Mouse (Mus musculus) forebrain, embryonic 14.5 days (tissue): ENCODE results near the gene C2cd5. TPM values are rescaled to one million over a fixed set of nuclear protein-coding genes. Genes with fewer than 3 reads are reported as not detected.

ENCODE experiments used
- ATAC-seq: fragments of 200-750 bp; cut with Nextera tagmentation; 2 replicates; pipeline ENCODE4 v1.8.0; 2017; ENCODE audit warnings: mild to moderate bottlenecking, moderate library complexity
- DNase-seq: peaks from one replicate; pipeline ENCODE4 v3.0.0-alpha.2; 2015; ENCODE audit warnings: low spot score
- H3K27ac ChIP-seq: fragments of 300-500 bp; sonication (generic); 2 replicates; pipeline ENCODE4 v1.5.1; 2014; ENCODE audit warnings: low read depth, mild to moderate bottlenecking, control low read depth, low read length, moderate library complexity
- H3K27me3 ChIP-seq: fragments of 300-500 bp; sonication (generic); replicated peaks from 2 replicates; pipeline ENCODE4 v1.6.1; 2014; ENCODE audit warnings: low read length, control low read depth, mixed read lengths; ENCODE audit not compliant: control insufficient read depth, insufficient read depth
- H3K36me3 ChIP-seq: fragments of 300-500 bp; sonication (generic); 2 replicates; pipeline ENCODE4 v1.6.1; 2014; ENCODE audit warnings: low read length, control low read depth; ENCODE audit not compliant: control insufficient read depth, insufficient read depth
- H3K4me1 ChIP-seq: fragments of 300-500 bp; sonication (generic); 2 replicates; pipeline ENCODE4 v1.6.1; 2014; ENCODE audit warnings: antibody characterized with exemption, low read length, control low read depth; ENCODE audit not compliant: control insufficient read depth, insufficient read depth
- H3K4me2 ChIP-seq: fragments of 300-500 bp; sonication (generic); 2 replicates; pipeline ENCODE4 v1.6.1; 2014; ENCODE audit warnings: mild to moderate bottlenecking, control low read depth, low read length
- H3K4me3 ChIP-seq: fragments of 300-500 bp; sonication (generic); 2 replicates; pipeline ENCODE4 v1.5.1; 2014; ENCODE audit warnings: low read depth, low read length, control low read depth
- H3K9ac ChIP-seq: fragments of 300-500 bp; sonication (generic); 2 replicates; pipeline ENCODE4 v1.6.1; 2014; ENCODE audit warnings: mild to moderate bottlenecking, low read length, control low read depth, moderate library complexity
- H3K9me3 ChIP-seq: fragments of 300-500 bp; sonication (generic); replicated peaks from 2 replicates; pipeline ENCODE4 v1.6.1; 2016; ENCODE audit warnings: low read length, control low read depth, mixed read lengths; ENCODE audit not compliant: control insufficient read depth
- WGBS: fragments of 180-500 bp; shearing (Covaris S2); extraction: QIAGEN DNeasy Blood & Tissue Kit; methylation state at CpG from one replicate; pipeline ENCODE4 v1.1.7; 2014; 5-methylcytosine and 5-hydroxymethylcytosine counted together
- polyA plus RNA-seq: library from polyadenylated mRNA; unstranded; fragments of >200 nt; fragmentation: Nextera tagmentation; extraction: Ambion mirVana; gene quantifications from 2 replicates; pipeline ENCODE4 v1.2.1, GENCODE M21; 2014

Gene C2cd5
- polyA plus RNA-seq, 1 experiment from 2014 or later = 23.3 TPM

DNA sequence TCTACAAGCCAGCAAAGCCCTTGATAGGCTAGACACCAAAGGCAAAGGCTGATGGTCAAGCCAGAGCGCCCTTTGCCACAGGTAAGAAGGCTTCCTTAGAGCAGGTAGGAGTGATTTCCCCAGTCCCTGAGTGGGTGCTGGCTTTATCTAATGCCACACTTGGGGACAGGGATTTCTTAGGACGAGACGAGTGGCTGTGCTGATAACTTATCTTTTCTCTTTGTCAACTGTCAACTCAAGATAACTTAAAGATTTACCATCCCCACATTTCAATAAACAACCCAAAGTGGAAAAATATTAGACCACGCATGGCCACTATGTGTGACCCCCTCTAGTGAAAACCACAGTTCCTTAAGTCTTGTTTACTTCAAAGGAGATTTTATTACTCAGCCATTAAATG, 7.1 kb downstream of the C2cd5 start:
- Histone ChIP-seq H3K4me3 (no peak overlapping the region), H3K4me2 (no peak overlapping the region), H3K27me3 (no peaks in the 10 kb centered on the region), H3K9me3 (no peaks in the 10 kb centered on the region), H3K4me1 (peaks cover under 1% of the 10 kb centered on the region), H3K27ac (no peak overlapping the region), H3K36me3 (peaks cover 44% of the 10 kb centered on the region), H3K9ac (no peak overlapping the region)
- WGBS = 93% methylated on average over 4 of the region's 4 CpGs
- DNase-seq = no peak
- ATAC-seq = no peak

- 98% methylated on average over 6 of the region's 6 CpGs for WGBS
- DNase-seq = no peak
- Histone ChIP-seq H3K4me2 (no peak overlapping the region), H3K27ac (no peak overlapping the region), H3K27me3 (no peaks in the 10 kb centered on the region), H3K4me1 (no peaks in the 10 kb centered on the region), H3K4me3 (no peak overlapping the region), H3K9me3 (no peaks in the 10 kb centered on the region), H3K9ac (no peak overlapping the region), H3K36me3 (peaks cover 51% of the 10 kb centered on the region)
- ATAC-seq = no peak
These were observed 8.9 kb downstream of the C2cd5 start for GRCm38 (mm10) chr6:143091076-143091475.

- no peak overlapping the region for H3K4me3 ChIP-seq
- H3K36me3 ChIP-seq = peaks cover 75% of the 10 kb centered on the region
- WGBS = 91% methylated on average over 4 of the region's 4 CpGs
- no peak overlapping the region for H3K27ac ChIP-seq
- H3K4me2 ChIP-seq = no peak overlapping the region
- H3K4me1 ChIP-seq = no peaks in the 10 kb centered on the region
- no peaks in the 10 kb centered on the region for H3K27me3 ChIP-seq
- ATAC-seq (no peak), DNase-seq (no peak)
- H3K9me3 ChIP-seq = no peaks in the 10 kb centered on the region
- no peak overlapping the region for H3K9ac ChIP-seq
These were observed 12.6 kb downstream of the C2cd5 start for GRCm38 (mm10) chr6:143087332-143087731.

DNA sequence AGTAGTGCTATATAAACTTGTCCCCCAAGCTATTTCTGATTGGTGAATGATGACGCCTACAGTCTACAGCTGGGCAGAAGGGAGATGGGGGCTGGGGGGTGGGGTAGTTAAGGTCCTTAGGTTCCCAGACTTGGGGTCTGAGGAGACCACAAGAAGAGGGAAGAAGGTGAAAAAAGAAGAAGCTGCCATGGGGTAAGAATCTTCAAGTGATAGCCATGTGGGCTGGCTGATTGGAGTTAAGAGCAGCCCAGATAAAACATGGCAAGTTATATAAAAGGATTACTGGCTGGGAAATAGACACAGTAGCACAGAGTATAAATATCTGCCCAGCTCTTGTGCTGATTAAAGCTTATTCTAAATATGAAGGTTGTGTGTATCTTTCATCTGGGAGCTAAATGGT, 14.0 kb downstream of the C2cd5 start:
- H3K36me3 ChIP-seq = peaks cover 84% of the 10 kb centered on the region
- no peak overlapping the region for H3K27ac ChIP-seq
- no peak overlapping the region for H3K4me3 ChIP-seq
- H3K9me3 ChIP-seq = no peaks in the 10 kb centered on the region
- ATAC-seq (no peak), DNase-seq (no peak)
- WGBS = 89% methylated on average over 1 of the region's 1 CpGs
- H3K4me1 ChIP-seq = no peaks in the 10 kb centered on the region
- H3K9ac ChIP-seq = no peak overlapping the region
- H3K27me3 ChIP-seq = no peaks in the 10 kb centered on the region
- no peak overlapping the region for H3K4me2 ChIP-seq

- WGBS = 91% methylated on average over 2 of the region's 2 CpGs
- Histone ChIP-seq H3K4me3 (no peak overlapping the region), H3K4me1 (no peaks in the 10 kb centered on the region), H3K9ac (no peak overlapping the region), H3K36me3 (peaks cover 79% of the 10 kb centered on the region), H3K27ac (no peak overlapping the region), H3K27me3 (no peaks in the 10 kb centered on the region), H3K4me2 (no peak overlapping the region), H3K9me3 (no peaks in the 10 kb centered on the region)
- ATAC-seq (no peak), DNase-seq (no peak)
These were observed 15.5 kb downstream of the C2cd5 start for GRCm38 (mm10) chr6:143084314-143085025.

- Histone ChIP-seq H3K4me1 (no peaks in the 10 kb centered on the region), H3K27me3 (no peaks in the 10 kb centered on the region), H3K4me3 (no peak overlapping the region), H3K9ac (no peak overlapping the region), H3K9me3 (no peaks in the 10 kb centered on the region), H3K36me3 (peaks cover 81% of the 10 kb centered on the region), H3K27ac (no peak overlapping the region), H3K4me2 (no peak overlapping the region)
- DNase-seq = no peak
- no peak for ATAC-seq
- WGBS = 86% methylated on average over 13 of the region's 13 CpGs
These were observed 18.3 kb downstream of the C2cd5 start for GRCm38 (mm10) chr6:143081479-143082106.

- 86% methylated on average over 7 of the region's 7 CpGs for WGBS
These were observed 19.2 kb downstream of the C2cd5 start for GRCm38 (mm10) chr6:143080774-143081173.

GRCm38 (mm10) chr6:143079126-143079525, 20.8 kb downstream of the C2cd5 start:
- no peak overlapping the region for H3K9ac ChIP-seq
- no peaks in the 10 kb centered on the region for H3K4me1 ChIP-seq
- H3K27me3 ChIP-seq = no peaks in the 10 kb centered on the region
- no peak overlapping the region for H3K4me3 ChIP-seq
- 84% methylated on average over 4 of the region's 4 CpGs for WGBS
- DNase-seq (no peak), ATAC-seq (no peak)
- H3K9me3 ChIP-seq = no peaks in the 10 kb centered on the region
- H3K4me2 ChIP-seq = no peak overlapping the region
- H3K36me3 ChIP-seq = peaks cover 78% of the 10 kb centered on the region
- H3K27ac ChIP-seq = no peak overlapping the region

More at GRCm38 (mm10) chr6:143080774-143081173, 19.2 kb downstream of the C2cd5 start:
- ATAC-seq = no peak
- no peaks in the 10 kb centered on the region for H3K9me3 ChIP-seq
- no peak overlapping the region for H3K9ac ChIP-seq
- H3K4me3 ChIP-seq = no peak overlapping the region
- H3K27me3 ChIP-seq = no peaks in the 10 kb centered on the region
- no peak for DNase-seq
- peaks cover 76% of the 10 kb centered on the region for H3K36me3 ChIP-seq
- H3K4me2 ChIP-seq = no peak overlapping the region
- no peaks in the 10 kb centered on the region for H3K4me1 ChIP-seq
- no peak overlapping the region for H3K27ac ChIP-seq

DNA sequence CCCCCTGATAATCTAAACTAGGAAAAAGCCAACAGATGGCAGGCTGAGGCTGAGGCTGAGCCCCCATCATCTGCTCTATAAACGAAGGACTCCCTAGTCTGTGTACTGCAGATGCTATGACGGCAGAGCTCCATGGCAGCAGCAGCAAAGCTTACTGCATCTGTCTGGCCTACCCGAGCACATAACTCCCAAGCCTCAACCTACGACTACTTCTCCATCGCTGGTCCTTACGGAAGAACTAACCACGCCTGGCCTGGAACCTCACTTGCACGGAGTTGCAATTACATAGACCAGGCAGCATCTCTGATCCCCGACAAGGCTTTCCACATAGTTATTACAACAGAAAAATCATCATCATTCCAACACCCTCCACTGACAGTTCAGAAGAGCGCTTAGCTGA, 23.5 kb downstream of the C2cd5 start:
- peaks cover 71% of the 10 kb centered on the region for H3K36me3 ChIP-seq
- no peak for DNase-seq

More for the DNA sequence above, 23.5 kb downstream of the C2cd5 start:
- Histone ChIP-seq H3K9me3 (no peaks in the 10 kb centered on the region), H3K4me1 (no peaks in the 10 kb centered on the region), H3K27me3 (no peaks in the 10 kb centered on the region), H3K27ac (no peak overlapping the region), H3K4me3 (no peak overlapping the region), H3K9ac (no peak overlapping the region), H3K4me2 (no peak overlapping the region)
- no peak for ATAC-seq
- 95% methylated on average over 10 of the region's 10 CpGs for WGBS
